Mouse (Mus musculus) left cerebral cortex, adult 18-20 months (tissue): ENCODE measurements at regions not wholly inside any gene's neighbourhood (a gene's known extent, or its start where the extent isn't known, plus 50 kb on each side); places are given as distances from the start of the nearest gene placed in this dataset.
"Not testable (repeated sequence)": the region's sequence is repeated elsewhere in the genome, so short reads cannot be mapped to it uniquely, and the experiment has no call there.

Experiments used
- DNase-seq, 2 experiments: peaks; one replicate each; pipeline ENCODE4 v3.0.0; 2021 to 2022; ENCODE audit warnings: low spot score in 2 of 2, mixed read lengths in 1 of 2

- no peak for DNase-seq
Measured at GRCm38 (mm10) chr7:137522450-137522849, 85.0 kb downstream of the Glrx3 start.

GRCm38 (mm10) chr7:137533476-137533875 lies 96.1 kb downstream of the Glrx3 start:
- DNase-seq = no peak

GRCm38 (mm10) chr7:137549991-137550390 lies 112.6 kb downstream of the Glrx3 start:
- DNase-seq = peak in 1 of 2 experiments; percentile 40

- DNase-seq = no peak
Measured at GRCm38 (mm10) chr7:137552551-137553198, 115.3 kb downstream of the Glrx3 start.

GRCm38 (mm10) chr7:137555481-137555880 lies 118.1 kb downstream of the Glrx3 start:
- DNase-seq = no peak

GRCm38 (mm10) chr7:137557439-137557838 lies 120.0 kb downstream of the Glrx3 start:
- DNase-seq = no peak

GRCm38 (mm10) chr7:137558871-137559270 lies 121.5 kb downstream of the Glrx3 start:
- peak; percentile 51 to 70 for DNase-seq

GRCm38 (mm10) chr7:137570199-137570598 lies 132.8 kb downstream of the Glrx3 start:
- DNase-seq = no peak

- no peak for DNase-seq
Measured at GRCm38 (mm10) chr7:137575491-137575890, 138.1 kb downstream of the Glrx3 start.

- no peak for DNase-seq
Measured at GRCm38 (mm10) chr7:137576251-137576650, 138.8 kb downstream of the Glrx3 start.

- no peak for DNase-seq
Measured at GRCm38 (mm10) chr7:137583556-137583955, 146.1 kb downstream of the Glrx3 start.

GRCm38 (mm10) chr7:137584916-137585315 lies 147.5 kb downstream of the Glrx3 start:
- not testable (repeated sequence) for DNase-seq

GRCm38 (mm10) chr7:137593570-137593969 lies 156.2 kb downstream of the Glrx3 start:
- no peak for DNase-seq

GRCm38 (mm10) chr7:137595567-137595966 lies 158.2 kb downstream of the Glrx3 start:
- DNase-seq = no peak

GRCm38 (mm10) chr7:137596161-137596560 lies 158.7 kb downstream of the Glrx3 start:
- DNase-seq = no peak

- peak; percentile 80 to 84 for DNase-seq
Measured at GRCm38 (mm10) chr7:137603039-137603438, 165.6 kb downstream of the Glrx3 start.

GRCm38 (mm10) chr7:137609752-137610151 lies 172.3 kb downstream of the Glrx3 start:
- DNase-seq = no peak

- DNase-seq = no peak
Measured at GRCm38 (mm10) chr7:137611363-137611762, 173.9 kb downstream of the Glrx3 start.

- DNase-seq = no peak
Measured at GRCm38 (mm10) chr7:137611891-137612522, 174.6 kb downstream of the Glrx3 start.

GRCm38 (mm10) chr7:137618406-137619133 lies 181.2 kb downstream of the Glrx3 start:
- peak in 1 of 2 experiments; percentile 17 for DNase-seq

GRCm38 (mm10) chr7:137619286-137619789 lies 181.9 kb downstream of the Glrx3 start:
- no peak for DNase-seq

GRCm38 (mm10) chr7:137628266-137628665 lies 190.9 kb downstream of the Glrx3 start:
- DNase-seq = no peak
